Comparison of ENCODE assay signal across 23 mouse cellular contexts in the genomic region with DNA sequence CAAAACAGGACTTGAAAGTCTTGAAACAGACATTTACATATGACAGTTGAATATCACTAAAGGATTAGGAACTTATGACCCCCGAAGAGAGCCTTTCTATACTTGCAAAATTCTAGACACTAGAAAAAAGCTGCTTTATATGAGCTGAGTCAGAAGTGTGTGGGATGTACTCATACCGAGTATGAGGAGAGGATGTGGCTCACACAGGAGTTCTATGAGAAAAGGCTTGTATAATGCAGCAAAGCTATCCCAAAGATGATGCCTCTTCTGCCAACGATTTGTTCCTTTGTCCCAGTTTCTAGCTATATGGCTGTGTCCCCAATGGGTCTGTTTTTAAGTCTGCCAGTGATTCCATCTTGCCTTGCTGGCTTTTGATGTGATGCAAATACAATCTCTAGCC.
DNase-seq lines count a peak whose midpoint lies in the region; ATAC-seq and TF ChIP-seq lines count a peak whose summit lies in the region.
"Had no signal": no experiment of that assay in that cellular context is flagged by ENCODE, and none has a peak within 500 bp of the region (broad histone marks: within the 10 kb centered on the region; RNA-seq: fewer than 3 reads in every experiment).

No protein-coding gene starts in this region.

- no peak for TF ChIP-seq POLR2A in cerebellum, adult 2 months (IDR thresholded peaks at IDR 0.05; ENCODE audit: borderline replicate concordance, insufficient read depth, low read length)

- TF ChIP-seq CTCF in left cerebral cortex, adult 2 months (IDR thresholded peaks at IDR 0.05), result no peak
- no peak for TF ChIP-seq CTCF in cerebellum, adult 2 months (IDR thresholded peaks at IDR 0.05; ENCODE audit: borderline replicate concordance, insufficient read depth, low read depth, low read length)

- DNase-seq in frontal cortex, postnatal 10 days (ENCODE audit: low spot score in 2 of 2), result no peak
- peak; percentile 7 to 9 for DNase-seq in left cerebral cortex, adult 18-20 months (ENCODE audit: low spot score in 2 of 2)
- DNase-seq in left cerebral cortex, postnatal 10 days (ENCODE audit: extremely low spot score in 1 of 2, low spot score in 2 of 2), result no peak
- DNase-seq in left cerebral cortex, adult 2 months (ENCODE audit: extremely low spot score in 1 of 2, low spot score in 2 of 2), result peak; percentile 12 to 15
- DNase-seq in telencephalon, adult 2 months (ENCODE audit: low read depth, low spot score), result peak; percentile 60
- no peak for DNase-seq in cerebellum, adult 2 months
- no peak for DNase-seq in retina, postnatal 1 day
- DNase-seq: adrenal gland, postnatal 14 days; cerebellum, adult 8-10 months; cerebellum, postnatal 14 days; gastrocnemius, postnatal 36 days; heart, adult 18-20 months; heart, postnatal 14 days had no signal

- 85% methylated on average over 3 of the region's 3 CpGs for WGBS in cerebellum, adult 2 months

- no peaks in the 10 kb centered on the region for H3K27me3 ChIP-seq in cerebellum, adult 2 months (ENCODE audit: control insufficient read depth, insufficient read depth, low read length)
- H3K27me3 ChIP-seq: embryonic facial prominence, embryonic 13.5 days; heart, embryonic 15.5 days; hindbrain, embryonic 13.5 days; Patski had no signal

- intact Hi-C loops in left cerebral cortex, postnatal 10 days (cut with DNase I), result no loop called here
- intact Hi-C loops in left cerebral cortex, adult 2 months (cut with DNase I), result no loop called here

- no peaks in the 10 kb centered on the region for H3K4me1 ChIP-seq in cerebellum, adult 2 months (ENCODE audit: control insufficient read depth, insufficient read depth, low read length)
- H3K4me1 ChIP-seq: embryonic facial prominence, embryonic 13.5 days; forebrain, embryonic 10.5 days; heart, embryonic 15.5 days; hindbrain, embryonic 13.5 days had no signal

- ATAC-seq in frontal cortex, adult (ENCODE audit: low TSS enrichment), result peak; percentile 100
- ATAC-seq: activated CD4-positive, CD25-positive, alpha-beta regulatory T cell, adult 4 months; forebrain, embryonic 14.5 days; hindbrain, postnatal 0 days; Patski had no signal

- H3K4me3 ChIP-seq in left cerebral cortex, adult 2 months, result no peak overlapping the region
- H3K4me3 ChIP-seq in cerebellum, adult 2 months (replicated peaks; ENCODE audit: insufficient read depth, low read depth, low read length), result no peak overlapping the region
- H3K4me3 ChIP-seq: embryonic facial prominence, embryonic 13.5 days; erythroblast, embryonic 14.5 days; forebrain, embryonic 10.5 days; heart, embryonic 15.5 days; hindbrain, embryonic 13.5 days had no signal

- peak overlapping the region; percentile 45; the same call in 1 of the 2 replicates for H3K27ac ChIP-seq in left cerebral cortex, adult 2 months
- no peak overlapping the region for H3K27ac ChIP-seq in cerebellum, adult 2 months (ENCODE audit: insufficient read depth, low read length)
- H3K27ac ChIP-seq: embryonic facial prominence, embryonic 13.5 days; forebrain, embryonic 10.5 days; heart, embryonic 15.5 days; hindbrain, embryonic 13.5 days; hindbrain, postnatal 0 days had no signal

Comparison
In these comparisons a context has a peak if more than half of its experiments do, and no peak if none do; other contexts are left out.
1. DNase-seq: peak in left cerebral cortex, adult 18-20 months (2 of 2), left cerebral cortex, adult 2 months (2 of 2) and telencephalon, adult 2 months (single experiment); none in frontal cortex, postnatal 10 days (0 of 2), left cerebral cortex, postnatal 10 days (0 of 2), cerebellum, adult 2 months (0 of 2) and retina, postnatal 1 day (single experiment).